Mouse (Mus musculus) adrenal gland, postnatal 14 days (tissue): ENCODE results near the gene Rasa1. TPM values are rescaled to one million over a fixed set of nuclear protein-coding genes. Genes with fewer than 3 reads are reported as not detected.

ENCODE experiments used
- DNase-seq: peaks from one replicate; pipeline ENCODE4 v3.0.0; 2021; ENCODE audit warnings: mixed read lengths
- long read RNA-seq, 2 experiments: library from polyadenylated mRNA; stranded (forward); transcript quantifications; one replicate each; pipeline ENCODE4 v2.0.0; 2021
- total RNA-seq: library from RNA; stranded (reverse); gene quantifications from 2 replicates; pipeline ENCODE4 v1.2.3, GENCODE M21; 2021

Gene Rasa1
- total RNA-seq: 47.2 and 50.2 TPM in 2 replicates
- long read RNA-seq, experiment 1, full-length matches to known transcripts: 12 of 17 reads
- long read RNA-seq, experiment 1, partial matches to known transcripts: 2 of 17 reads
- long read RNA-seq, experiment 1, other reads (novel, unspliced or antisense): 3 of 17 reads
- long read RNA-seq, experiment 2, full-length matches to known transcripts: 14 of 16 reads
- long read RNA-seq, experiment 2, partial matches to known transcripts: 0 of 16 reads
- long read RNA-seq, experiment 2, other reads (novel, unspliced or antisense): 2 of 16 reads

GRCm38 (mm10) chr13:85288843-85289713 is at the start of gene Rasa1:
TSS of gene Rasa1 (minus strand) at chr13:85289130.
- peak; percentile 98 for DNase-seq

GRCm38 (mm10) chr13:85311547-85311946 is 22.6 kb upstream of the Rasa1 start:
- DNase-seq: no peak

DNA sequence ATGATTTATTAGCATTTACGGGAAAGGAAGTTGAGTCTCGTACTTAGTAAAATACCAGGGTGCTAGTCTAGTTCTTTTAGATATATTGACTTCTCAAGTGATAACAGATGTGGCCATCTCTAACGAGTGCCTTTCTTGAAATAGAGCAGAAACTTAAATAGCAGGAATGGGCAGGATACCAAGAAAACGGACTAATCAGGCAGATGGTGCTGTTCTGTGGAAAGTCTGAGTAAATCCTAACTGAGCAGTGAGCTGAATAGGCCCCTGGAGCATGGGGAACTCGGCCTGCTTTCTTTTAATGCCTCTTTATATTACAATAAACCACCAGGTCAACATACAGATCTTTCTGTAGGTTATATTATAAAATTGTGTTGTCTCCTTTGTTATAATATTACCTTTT is 22.0 kb upstream of the Rasa1 start:
- DNase-seq: no peak

DNA sequence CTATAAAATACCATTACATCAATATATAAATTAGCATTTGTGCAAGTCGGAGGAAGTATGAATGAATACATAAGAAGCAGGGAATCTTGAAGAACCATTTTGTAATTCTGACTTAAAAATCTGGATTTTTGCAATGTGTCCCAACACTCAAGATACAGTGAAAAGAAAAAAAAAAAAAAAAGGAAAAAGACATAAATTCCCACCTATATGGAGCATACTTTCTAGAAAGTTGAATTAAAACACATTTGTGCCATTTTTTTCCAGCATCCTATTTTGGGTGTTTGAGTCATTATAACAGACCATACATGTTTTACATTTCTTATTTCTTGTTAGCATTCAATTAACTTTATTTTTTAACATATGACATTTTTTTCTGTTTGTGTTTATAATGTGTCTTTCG is 21.6 kb upstream of the Rasa1 start:
- no peak for DNase-seq

DNA sequence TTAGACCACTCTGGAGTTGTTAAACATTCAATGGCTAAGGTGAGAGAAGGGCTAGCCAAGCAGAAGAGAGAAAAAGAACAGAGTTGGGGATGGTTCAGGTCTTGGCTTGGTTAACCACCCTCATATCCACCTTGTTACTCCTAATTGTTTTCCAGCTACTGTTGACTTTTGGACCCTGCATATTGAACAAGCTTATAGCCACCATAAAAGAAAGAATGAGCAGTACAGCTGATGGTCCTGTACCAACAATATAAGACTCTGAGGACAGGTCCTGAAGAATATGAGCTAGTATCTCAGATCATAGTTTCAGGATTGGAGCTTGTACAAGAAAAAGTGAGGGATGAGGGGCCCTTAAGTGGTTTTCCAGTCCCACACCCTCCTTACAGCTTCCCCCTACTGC is 17.1 kb upstream of the Rasa1 start:
- no peak for DNase-seq

GRCm38 (mm10) chr13:85290651-85291050 is 1.7 kb upstream of the Rasa1 start:
- no peak for DNase-seq

GRCm38 (mm10) chr13:85288574-85288842 is 422 bp downstream of the Rasa1 start:
- DNase-seq: no peak

DNA sequence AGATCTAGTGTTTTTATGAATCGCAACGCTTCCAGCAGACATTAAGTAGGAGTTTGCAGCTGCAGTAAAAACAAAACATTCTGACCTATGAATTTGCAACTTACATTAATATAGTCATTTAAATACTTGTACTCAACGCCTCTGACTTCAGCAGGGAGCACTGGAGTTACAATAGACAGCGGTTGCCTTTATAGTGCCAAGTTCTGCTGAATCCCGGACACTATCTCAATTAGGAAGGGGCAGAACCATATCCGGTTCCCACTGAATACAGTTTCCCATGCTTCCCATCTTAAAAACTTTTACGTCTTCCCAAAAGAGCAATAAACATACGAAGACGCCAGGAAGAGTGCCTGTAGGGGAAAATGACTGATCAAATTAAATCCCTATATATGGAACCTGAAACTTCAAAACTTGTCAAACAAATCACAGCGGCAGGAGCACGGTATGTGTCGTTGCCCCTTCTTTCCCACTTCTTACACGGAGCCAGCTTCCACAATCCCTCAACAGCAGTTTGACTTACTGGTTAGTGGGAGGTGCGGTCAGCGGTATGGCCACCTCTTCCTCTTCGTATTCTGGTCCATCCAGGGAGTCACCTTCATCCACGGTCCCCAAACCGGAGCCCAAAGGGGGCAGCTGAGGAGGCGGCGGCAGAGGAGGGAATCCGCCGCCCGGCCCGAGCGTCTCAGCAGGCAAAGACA is 905 bp downstream of the Rasa1 start:
- peak; percentile 12 for DNase-seq

DNA sequence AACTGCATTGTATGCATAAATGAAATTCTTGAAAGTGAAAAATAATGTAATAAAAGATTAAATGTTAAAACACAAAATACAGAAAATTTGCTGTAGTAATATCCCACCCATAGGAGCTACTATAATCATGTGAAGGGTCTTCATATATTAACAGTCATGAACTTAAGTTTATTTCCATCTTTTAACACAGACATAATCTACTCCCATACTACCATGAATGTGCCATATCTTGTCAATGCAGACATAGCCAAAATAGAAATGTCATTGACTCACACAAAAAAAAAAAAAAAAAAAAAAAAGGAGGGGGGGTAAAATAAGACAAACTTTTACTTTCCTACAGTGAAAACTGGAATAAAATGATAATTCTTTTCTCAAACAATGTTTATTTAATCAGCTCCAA is 6.3 kb downstream of the Rasa1 start:
- no peak for DNase-seq

- no peak for DNase-seq
Observed at GRCm38 (mm10) chr13:85278951-85279350, 10.0 kb downstream of the Rasa1 start.

DNA sequence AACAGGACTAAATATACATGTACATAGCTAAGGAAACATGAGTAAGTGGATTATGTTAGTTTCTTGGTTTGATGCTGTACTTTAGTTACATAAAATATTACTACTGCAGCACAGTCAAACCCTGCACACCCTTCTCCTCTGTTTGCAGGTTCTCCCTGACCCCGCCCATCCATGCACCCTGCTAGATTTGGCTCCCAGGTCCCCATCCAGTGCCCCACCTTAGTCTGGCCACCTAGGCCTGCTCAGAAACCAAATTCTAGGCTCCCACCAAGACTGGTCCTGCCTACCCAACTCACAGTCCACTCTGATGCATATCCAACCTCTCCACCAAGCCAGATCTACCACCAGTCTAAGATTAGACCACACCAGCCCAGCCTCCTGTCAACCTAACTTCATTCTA is 14.4 kb downstream of the Rasa1 start:
- DNase-seq: no peak

GRCm38 (mm10) chr13:85273788-85274187 is 15.1 kb downstream of the Rasa1 start:
- DNase-seq: no peak

DNA sequence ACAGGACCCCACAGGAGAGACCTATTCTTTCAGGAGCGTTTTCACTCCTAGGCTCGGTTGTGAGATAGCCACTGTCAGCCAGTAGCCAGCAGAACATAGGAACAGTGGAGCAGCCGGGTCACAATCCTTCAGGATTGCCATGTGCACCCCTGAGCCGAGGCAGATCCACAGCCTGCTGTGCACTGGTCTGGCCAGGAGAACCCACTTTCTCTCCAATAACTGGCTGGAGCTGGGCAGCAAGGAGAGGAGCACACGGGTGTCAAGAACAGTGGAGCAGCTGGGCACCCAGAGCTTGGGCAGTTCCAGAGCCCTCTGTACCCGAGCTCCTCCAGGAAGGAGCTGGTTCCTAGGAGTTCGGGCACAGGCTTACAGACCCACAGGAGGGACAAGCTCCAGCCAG is 50.2 kb downstream of the Rasa1 start:
- no peak for DNase-seq

DNA sequence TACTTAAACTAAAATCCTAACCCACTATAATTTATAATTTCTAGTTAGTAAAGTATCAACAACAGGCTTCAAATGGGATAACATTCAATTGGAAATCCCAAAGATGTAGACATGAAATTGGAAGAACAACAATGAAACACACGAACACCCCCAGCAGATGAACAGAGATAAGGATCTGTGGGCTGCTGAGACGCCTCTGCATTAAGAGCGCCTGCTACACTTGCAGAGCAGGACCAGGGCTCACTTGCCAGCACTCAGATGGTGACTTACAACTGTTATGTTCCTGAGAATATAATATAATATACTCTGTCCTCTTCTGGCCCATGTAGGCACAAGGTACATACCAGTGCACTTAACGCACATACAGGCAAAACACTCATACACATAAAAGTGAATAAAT is 70.3 kb downstream of the Rasa1 start:
- no peak for DNase-seq

DNA sequence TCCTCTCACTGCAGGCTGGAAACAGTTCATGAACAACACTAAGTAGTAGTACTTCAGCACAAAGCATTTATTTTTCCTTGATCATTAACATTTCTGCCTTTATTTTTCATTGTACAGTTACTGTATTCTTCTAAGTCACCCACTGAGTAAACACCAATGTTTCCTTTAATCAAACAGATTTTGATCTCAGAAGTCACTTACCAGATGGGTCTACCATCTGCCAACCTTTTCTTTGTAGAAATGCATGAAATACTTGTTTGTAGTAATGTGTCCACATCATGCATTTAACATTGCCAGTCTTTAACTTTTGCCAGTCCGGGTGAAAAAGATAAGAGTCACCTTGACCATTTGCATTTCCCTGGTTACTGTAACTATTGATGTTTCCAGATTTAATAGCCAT is 78.6 kb downstream of the Rasa1 start:
- DNase-seq: no peak

- DNase-seq: peak; percentile 14
Observed at GRCm38 (mm10) chr13:85208656-85209055, 80.3 kb downstream of the Rasa1 start.

DNA sequence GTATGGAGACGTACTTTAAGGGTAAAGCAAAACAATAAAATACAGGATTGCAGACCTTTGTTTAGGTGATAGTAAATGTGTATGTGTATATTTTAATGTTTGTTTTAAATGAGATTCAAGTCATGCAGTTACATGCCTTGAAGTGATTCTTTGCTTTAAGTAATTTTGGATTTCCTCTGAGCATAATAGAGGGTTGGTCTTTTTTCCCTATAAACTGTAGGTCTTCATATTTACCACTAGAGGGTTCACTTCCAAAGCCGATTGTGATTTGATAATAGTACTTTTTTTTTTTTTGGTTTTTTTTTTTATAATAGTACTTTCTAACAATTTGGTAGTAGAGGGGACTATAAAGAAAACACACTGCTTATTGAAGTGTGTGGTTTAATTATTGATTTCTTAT is 81.4 kb downstream of the Rasa1 start:
- DNase-seq: no peak

DNA sequence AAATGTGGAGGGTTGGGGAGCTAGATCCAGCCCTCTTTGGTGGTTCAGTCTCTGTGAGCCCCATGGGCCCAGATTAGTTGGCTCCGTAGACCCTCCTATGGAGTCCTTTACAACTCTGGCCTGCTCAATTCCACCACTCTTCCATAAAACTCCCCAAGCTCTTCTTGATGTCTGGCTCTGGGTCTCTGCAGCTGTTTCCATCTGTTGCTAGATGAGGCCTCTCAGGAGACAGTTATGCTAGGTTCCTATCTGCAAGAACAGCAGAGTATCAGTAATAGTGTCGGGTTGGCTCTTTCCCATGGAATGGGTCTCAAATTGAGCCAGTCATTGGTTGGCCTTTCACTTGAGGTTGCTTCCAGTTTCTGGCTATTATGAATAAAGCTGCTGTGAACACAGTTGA is 97.7 kb downstream of the Rasa1 start:
- no peak for DNase-seq

DNA sequence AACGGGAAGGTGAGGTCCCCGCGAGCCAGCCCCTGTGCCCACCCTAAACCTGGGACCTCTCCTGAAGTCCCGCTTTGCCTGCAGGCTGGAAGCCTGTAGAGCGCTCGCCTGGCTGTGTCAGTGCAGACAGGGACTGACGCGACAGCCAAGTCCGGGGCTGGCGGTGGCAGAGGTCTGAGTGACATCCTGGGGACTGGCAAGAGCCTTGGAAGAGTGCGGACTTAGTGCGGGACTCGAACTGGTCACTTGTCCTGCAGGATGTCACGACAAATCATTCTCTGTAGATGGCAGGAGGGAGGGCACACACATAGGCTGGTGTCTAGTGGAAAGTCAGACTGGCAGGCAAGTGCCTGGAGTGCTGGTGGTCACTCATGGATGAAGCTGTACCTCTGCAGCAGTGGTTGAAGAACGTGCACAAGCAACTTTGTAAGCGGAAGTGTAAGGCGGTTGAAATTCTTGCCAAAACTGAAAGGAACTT is 99.2 kb downstream of the Rasa1 start:
- DNase-seq: peak; percentile 68

- peak; percentile 97 for DNase-seq
Observed at GRCm38 (mm10) chr13:85188903-85189643, 99.9 kb downstream of the Rasa1 start, which contains the start of gene Ccnh. TSS of gene Ccnh (plus strand) at chr13:85189408.
